Mouse (Mus musculus) heart, postnatal 14 days (tissue): ENCODE data around the gene Stat5b. TPM values are rescaled to one million over a fixed set of nuclear protein-coding genes. Genes with fewer than 3 reads are reported as not detected.

Experiments used
- DNase-seq, 2 experiments: peaks; one replicate each; pipeline ENCODE4 v3.0.0; 2021 to 2022
- intact Hi-C: fragments of 180-260 bp; cut with DNase I; formaldehyde crosslinking; loops from one replicate; pipeline ENCODE4 v1.15.1; 2025
- total RNA-seq, 2 experiments: library from RNA; stranded (reverse); gene quantifications; 2 replicates each; pipeline ENCODE4 v1.2.3; 2021

Stat5b gene
- total RNA-seq, 2 experiments from 2014 or later, result 62.4 to 66.5 TPM

- intact Hi-C loops, result loop anchor here (5.0 kb wide), 1 partner anchor 38 kb away; the partner anchor contains the start of gene Stat5a
- DNase-seq, result no peak
These were observed 30.9 kb downstream of the Stat5b start for GRCm38 (mm10) chr11:100819626-100820025.

- no peak for DNase-seq
- intact Hi-C loops, result no loop called here
These were observed 31.5 kb downstream of the Stat5b start for GRCm38 (mm10) chr11:100819048-100819447.

GRCm38 (mm10) chr11:100818359-100819012, 32.0 kb downstream of the Stat5b start:
- no peak for DNase-seq

GRCm38 (mm10) chr11:100817311-100817710, 33.2 kb downstream of the Stat5b start:
- intact Hi-C loops, result no loop called here
- no peak for DNase-seq

More at GRCm38 (mm10) chr11:100818359-100819012, 32.0 kb downstream of the Stat5b start:
- intact Hi-C loops, result no loop called here

- intact Hi-C loops, result no loop called here
- DNase-seq, result no peak
These were observed 33.7 kb downstream of the Stat5b start for GRCm38 (mm10) chr11:100816801-100817200.

DNA sequence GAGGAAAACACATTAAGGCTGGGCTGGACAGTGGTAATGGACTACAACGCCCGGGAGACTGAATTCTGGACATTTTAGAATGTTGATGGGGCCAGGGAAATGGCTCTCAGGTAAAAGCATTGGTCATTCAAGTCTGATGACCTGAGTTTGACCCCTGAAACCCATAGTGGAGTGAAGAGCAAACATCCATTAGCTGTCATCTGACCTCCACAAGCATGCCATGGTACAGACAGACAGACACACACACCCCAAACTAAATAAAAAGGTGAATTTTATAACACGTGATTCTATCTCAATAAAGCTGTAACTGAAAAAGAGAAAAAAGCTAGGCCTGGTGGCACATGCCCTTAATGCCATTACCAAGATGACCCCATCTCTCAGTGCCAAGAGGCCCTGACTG, 34.2 kb downstream of the Stat5b start:
- no peak for DNase-seq
- intact Hi-C loops, result no loop called here

GRCm38 (mm10) chr11:100814498-100814897, 36.0 kb downstream of the Stat5b start:
- DNase-seq, result peak; percentile 73 to 76
- intact Hi-C loops, result no loop called here

DNA sequence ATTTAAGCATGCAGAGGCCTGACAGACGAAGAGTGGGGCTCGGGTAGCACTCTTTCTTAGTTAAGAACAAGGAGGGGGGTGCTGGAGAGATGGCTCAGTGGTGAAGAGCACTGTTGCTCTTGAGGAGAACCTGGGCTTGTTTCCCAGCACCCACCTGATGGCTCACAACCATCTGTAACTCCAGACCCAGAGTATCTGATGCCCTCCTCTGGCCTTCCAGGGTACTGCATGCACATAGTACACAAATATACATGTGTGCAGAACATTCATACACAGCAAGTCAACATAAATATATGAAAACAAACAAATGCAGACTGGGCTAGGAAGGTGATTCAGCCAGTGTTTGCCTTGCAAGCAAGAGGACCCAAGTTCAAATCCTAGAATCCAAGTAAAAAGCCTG, 39.4 kb downstream of the Stat5b start:
- intact Hi-C loops, result no loop called here
- no peak for DNase-seq

DNA sequence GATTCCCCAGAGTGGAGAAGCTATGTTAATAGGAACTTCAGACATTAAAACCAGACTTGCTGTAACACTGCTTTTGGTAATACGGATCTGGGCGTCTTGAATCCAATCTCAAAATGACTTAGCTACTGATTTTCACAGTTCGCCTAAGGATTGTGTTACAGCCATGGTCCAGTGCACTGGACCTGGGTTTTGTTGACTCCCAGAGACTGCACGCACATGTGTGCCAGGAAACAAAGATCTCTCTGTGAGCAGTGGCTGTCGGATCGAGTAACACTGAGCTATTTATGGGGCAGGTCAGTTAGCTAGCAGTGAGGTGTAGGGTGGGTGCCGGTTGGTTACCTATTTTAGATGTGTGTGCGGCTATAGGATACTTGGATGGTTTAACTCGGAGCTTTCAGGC, 40.0 kb downstream of the Stat5b start:
- intact Hi-C loops, result no loop called here
- no peak for DNase-seq

GRCm38 (mm10) chr11:100806380-100807305, 43.9 kb downstream of the Stat5b start:
- intact Hi-C loops, result no loop called here

GRCm38 (mm10) chr11:100805535-100805934, 45.0 kb downstream of the Stat5b start:
- DNase-seq, result peak; percentile 46 to 48
- intact Hi-C loops, result no loop called here

More at GRCm38 (mm10) chr11:100806380-100807305, 43.9 kb downstream of the Stat5b start:
- no peak for DNase-seq

DNA sequence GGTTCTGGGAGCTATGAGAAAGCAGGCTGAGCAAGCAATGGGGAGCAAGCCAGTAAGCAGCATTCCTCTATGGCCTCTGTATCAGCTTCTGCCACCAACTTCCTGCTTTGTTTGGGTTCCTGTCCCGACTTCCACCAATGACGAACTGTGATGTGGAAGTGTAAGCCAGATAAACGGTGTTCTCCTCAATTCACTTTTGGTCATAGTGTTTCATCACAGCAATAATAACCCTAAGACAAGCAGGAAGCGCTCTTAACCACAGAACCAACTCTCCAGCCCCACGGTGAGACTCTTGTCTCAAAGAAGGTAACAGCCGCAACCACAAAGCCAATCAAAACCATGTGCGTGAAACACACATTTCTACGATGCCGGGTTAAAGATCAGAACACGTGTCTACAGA, 46.1 kb downstream of the Stat5b start:
- DNase-seq, result no peak
- intact Hi-C loops, result no loop called here

DNA sequence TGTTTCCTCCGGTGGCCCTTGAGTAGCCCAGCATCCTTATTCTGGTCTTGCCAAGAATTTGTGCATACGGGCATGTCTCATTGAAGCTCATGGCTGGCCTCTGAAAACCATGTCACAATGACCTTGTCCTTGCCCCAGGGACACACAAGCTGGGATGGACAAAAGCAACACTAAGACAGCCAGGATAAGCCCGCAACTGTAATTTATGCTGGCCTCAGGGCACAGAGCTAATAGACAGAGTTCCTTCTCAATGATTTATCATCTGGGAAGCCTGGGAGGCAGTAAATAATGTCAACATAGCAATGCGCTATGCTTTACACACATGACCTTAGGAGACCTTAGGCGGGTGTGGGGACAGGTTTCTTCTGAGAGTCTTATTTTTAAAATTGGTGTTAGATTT, 51.1 kb downstream of the Stat5b start:
- intact Hi-C loops, result no loop called here
- no peak for DNase-seq

GRCm38 (mm10) chr11:100796585-100796984, 53.9 kb downstream of the Stat5b start:
- intact Hi-C loops, result no loop called here
- no peak for DNase-seq

DNA sequence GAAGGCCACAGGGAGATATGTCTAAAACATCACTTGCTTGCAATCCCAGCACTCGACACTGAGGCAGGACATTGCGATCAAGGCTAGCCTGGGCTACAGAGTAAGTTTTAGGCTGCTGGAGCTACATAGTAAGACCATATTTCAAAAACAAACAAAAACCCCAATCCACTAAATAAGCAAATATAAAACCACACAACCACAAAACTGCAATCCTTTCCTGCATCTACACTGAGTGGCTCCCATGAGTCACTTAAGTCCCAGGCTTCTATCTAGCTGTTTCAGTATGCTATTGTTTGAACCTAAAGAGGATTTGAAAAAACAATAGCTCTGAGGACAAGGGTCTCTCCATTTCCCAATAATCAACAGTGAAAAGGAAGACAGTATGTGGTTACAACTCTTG, 55.1 kb downstream of the Stat5b start:
- DNase-seq, result no peak
- intact Hi-C loops, result no loop called here

DNA sequence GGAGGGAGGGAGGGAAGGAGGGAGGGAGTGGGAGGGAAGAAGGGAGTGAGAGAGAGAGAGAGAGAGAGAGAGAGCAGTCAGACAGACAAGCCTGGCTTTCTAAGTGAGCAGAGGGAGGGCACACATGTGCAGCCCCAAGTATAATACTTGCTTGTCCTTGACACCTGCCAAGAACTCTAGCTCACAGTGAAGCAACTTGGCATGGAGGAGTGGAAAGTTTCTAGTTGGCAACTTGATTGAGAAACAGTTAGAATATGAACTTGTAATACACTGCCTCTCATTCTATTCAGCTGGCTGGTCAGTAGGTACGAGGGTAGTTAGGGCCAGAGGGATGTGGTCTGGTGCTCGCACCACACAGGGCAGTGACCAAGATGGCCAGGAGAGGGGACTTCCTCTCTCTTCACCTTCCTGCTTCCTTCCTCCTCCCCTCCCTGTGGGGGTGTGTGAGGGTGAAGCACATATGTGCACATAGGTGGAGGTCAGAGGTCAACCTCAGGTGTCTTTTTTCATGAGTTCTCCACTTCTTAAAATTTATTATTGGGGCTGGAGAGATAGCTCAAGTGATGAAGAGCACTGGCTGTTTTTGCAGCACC, 59.0 kb downstream of the Stat5b start:
- intact Hi-C loops, result loop anchor here (5.0 kb wide), 1 partner anchor 66 kb away; the partner anchor contains the start of gene Stat5a
- DNase-seq, result peak in 1 of 2 experiments; percentile 57

DNA sequence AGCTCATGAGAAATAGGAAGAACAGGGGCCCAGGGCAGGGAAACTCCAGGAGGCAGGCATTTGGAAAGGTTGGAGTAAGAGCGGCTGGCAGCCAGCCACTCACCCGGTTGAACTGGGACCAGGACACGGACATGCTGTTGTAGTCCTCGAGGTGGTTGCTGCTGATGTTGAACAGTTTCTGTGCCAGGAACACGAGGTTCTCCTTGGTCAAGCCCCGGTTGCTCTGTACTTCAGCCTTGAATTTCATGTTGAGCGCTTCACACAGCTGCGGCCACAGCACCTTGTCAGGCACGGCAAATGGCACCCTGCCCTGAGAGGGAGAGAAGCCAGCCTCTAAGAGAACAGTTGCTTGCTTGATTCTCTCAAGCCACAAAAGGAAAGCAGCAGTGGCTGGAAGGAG, 59.9 kb downstream of the Stat5b start:
- peak; percentile 71 to 73 for DNase-seq
- intact Hi-C loops, result loop anchor here (5.0 kb wide), 1 partner anchor 67 kb away; the partner anchor contains the start of gene Stat5a

DNA sequence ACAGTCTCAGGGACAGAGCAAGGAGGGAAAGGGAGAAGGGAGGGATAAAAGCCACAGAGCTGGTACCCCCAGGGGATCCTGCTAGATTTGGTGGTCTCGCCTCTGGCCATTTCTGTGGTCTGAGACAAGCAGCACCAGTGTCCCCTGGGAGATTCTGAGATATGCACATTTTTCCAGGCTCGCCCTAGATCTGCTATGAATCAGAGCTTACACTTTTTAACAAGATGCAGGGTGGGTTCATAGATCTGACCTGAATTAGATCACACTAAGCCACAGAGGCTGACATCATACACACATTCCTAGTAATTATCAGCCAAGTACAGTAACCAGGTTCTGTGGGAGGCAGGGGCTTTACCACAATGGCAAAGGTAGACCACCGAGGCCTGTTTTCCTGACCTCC, 60.8 kb downstream of the Stat5b start:
- intact Hi-C loops, result loop anchor here (5.0 kb wide), 1 partner anchor 68 kb away; the partner anchor contains the start of gene Stat5a
- no peak for DNase-seq

- DNase-seq, result no peak
- intact Hi-C loops, result no loop called here
These were observed 64.8 kb downstream of the Stat5b start for GRCm38 (mm10) chr11:100785774-100786173.

DNA sequence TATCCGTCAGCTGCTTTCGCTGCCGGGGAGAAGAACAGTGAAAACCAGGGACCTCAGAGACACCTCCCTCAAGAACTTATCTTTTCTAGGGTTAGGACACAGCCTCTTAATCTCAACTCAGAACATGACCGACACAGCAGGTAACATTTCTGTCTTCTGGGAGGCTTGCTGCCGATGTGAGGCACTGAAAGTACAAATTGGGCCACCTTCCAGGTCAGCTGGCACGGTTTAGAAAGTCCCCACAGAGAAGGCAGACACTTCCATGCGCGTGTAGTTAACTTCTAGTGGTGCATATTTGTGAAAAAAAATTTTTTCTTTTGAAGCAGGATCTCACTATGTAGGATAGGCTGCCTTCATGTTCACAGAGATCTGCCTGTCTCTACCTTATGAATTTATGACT, 66.2 kb downstream of the Stat5b start:
- DNase-seq, result no peak
- intact Hi-C loops, result no loop called here

GRCm38 (mm10) chr11:100782568-100782967, 68.0 kb downstream of the Stat5b start:
- intact Hi-C loops, result no loop called here
- DNase-seq, result no peak
